Mouse (Mus musculus) CH12.LX (cell line): ENCODE data around the gene Gdf7. TPM values are rescaled to one million over a fixed set of nuclear protein-coding genes. Genes with fewer than 3 reads are reported as not detected.

ENCODE experiments used
- DNase-seq: peaks from one replicate; pipeline ENCODE4 v3.0.0-alpha.2; 2013; ENCODE audit errors: extremely low read depth
- H3K27ac ChIP-seq: 2 replicates; pipeline ENCODE4 v1.5.1; 2012; ENCODE audit warnings: low read depth, mild to moderate bottlenecking, control low read depth, moderate library complexity; ENCODE audit not compliant: insufficient read depth
- H3K27me3 ChIP-seq: replicated peaks from 2 replicates; pipeline ENCODE3; 2012; ENCODE audit warnings: inconsistent platforms
- H3K36me3 ChIP-seq, 2 experiments: replicated peaks in 1 of 2; 2 replicates each; pipeline versions ENCODE3 to v1.6.1; 2012; ENCODE audit warnings: inconsistent platforms in 1 of 2, low read length in 1 of 2, mild to moderate bottlenecking in 1 of 2, mixed read lengths in 1 of 2, moderate library complexity in 1 of 2; ENCODE audit not compliant: control insufficient read depth in 1 of 2, insufficient read depth in 1 of 2
- H3K4me1 ChIP-seq, 2 experiments: 2 replicates each; pipeline ENCODE4 v1.6.1; 2012; ENCODE audit warnings: inconsistent platforms in 1 of 2, moderate library complexity in 1 of 2; ENCODE audit not compliant: insufficient read depth in 2 of 2, control insufficient read depth in 1 of 2
- H3K4me2 ChIP-seq: 2 replicates; pipeline ENCODE4 v1.6.1; 2012; ENCODE audit warnings: low read depth, mild to moderate bottlenecking, control low read depth; ENCODE audit not compliant: poor library complexity, insufficient read depth, severe bottlenecking
- H3K4me3 ChIP-seq, 3 experiments: fragments of 150-350 bp in 1 of 3; sonication (generic) in 1 of 3; replicated peaks in 1 of 3; 2 replicates each; pipeline versions ENCODE3 to v1.5.1; 2011 to 2012; ENCODE audit warnings: low read depth in 2 of 3, low read length in 2 of 3, mild to moderate bottlenecking in 2 of 3, moderate library complexity in 2 of 3, control low read depth in 1 of 3, improper control_type of control experiment in 1 of 3, inconsistent platforms in 1 of 3, mixed read lengths in 1 of 3; ENCODE audit not compliant: poor library complexity in 1 of 3
- H3K79me2 ChIP-seq: replicated peaks from 2 replicates; pipeline ENCODE4 v1.6.1; 2012; ENCODE audit warnings: mild to moderate bottlenecking, moderate library complexity; ENCODE audit not compliant: control insufficient read depth, poor library complexity, insufficient read depth, severe bottlenecking; ENCODE audit errors: extremely low read depth
- H3K9ac ChIP-seq: 2 replicates; pipeline ENCODE4 v1.6.1; 2012; ENCODE audit warnings: low read depth, mild to moderate bottlenecking, control low read depth, moderate library complexity; ENCODE audit not compliant: insufficient read depth
- H3K9me3 ChIP-seq: replicated peaks from 2 replicates; pipeline ENCODE3; 2012; ENCODE audit warnings: low read length, inconsistent platforms, mixed read lengths
- BHLHE40 ChIP-seq: IDR thresholded peaks from 2 replicates; pipeline ENCODE4 v1.6.1; 2011; ENCODE audit warnings: mild to moderate bottlenecking, low read depth, low read length, improper control_type of control experiment
- CHD1 ChIP-seq: IDR thresholded peaks from 2 replicates; pipeline ENCODE4 v1.6.1; 2012; ENCODE audit warnings: low read depth, low read length, improper control_type of control experiment, inconsistent platforms
- CHD2 ChIP-seq: IDR thresholded peaks from 2 replicates; pipeline ENCODE4 v1.6.1; 2011; ENCODE audit warnings: low read length, improper control_type of control experiment
- CTCF ChIP-seq, 2 experiments: IDR thresholded peaks in 1 of 2; conservative IDR thresholded peaks in 1 of 2; 2 replicates each; pipeline ENCODE4 v1.5.1; 2011 to 2012; ENCODE audit warnings: low read depth in 2 of 2, low read length in 2 of 2, improper control_type of control experiment in 1 of 2, inconsistent platforms in 1 of 2, mild to moderate bottlenecking in 1 of 2, moderate library complexity in 1 of 2
- ELF1 ChIP-seq: IDR thresholded peaks from 2 replicates; pipeline ENCODE4 v1.6.1; 2014; ENCODE audit warnings: low read depth, mild to moderate bottlenecking, inconsistent platforms, low read length, improper control_type of control experiment
- ETS1 ChIP-seq: conservative IDR thresholded peaks from 2 replicates; pipeline ENCODE4 v1.6.1; 2012; ENCODE audit warnings: low read depth, mild to moderate bottlenecking, inconsistent platforms, low read length, improper control_type of control experiment, moderate library complexity
- JUN ChIP-seq: IDR thresholded peaks from 2 replicates; pipeline ENCODE4 v1.6.1; 2011; ENCODE audit warnings: low read depth, mild to moderate bottlenecking, low read length, improper control_type of control experiment, moderate library complexity; ENCODE audit not compliant: insufficient read depth
- KAT2A ChIP-seq: IDR thresholded peaks from 2 replicates; pipeline ENCODE4 v1.6.1; 2012; ENCODE audit warnings: low read length, improper control_type of control experiment, inconsistent platforms; ENCODE audit not compliant: insufficient replicate concordance
- MAFK ChIP-seq: IDR thresholded peaks from 2 replicates; pipeline ENCODE4 v1.6.1; 2011; ENCODE audit warnings: low read length, improper control_type of control experiment; ENCODE audit not compliant: insufficient replicate concordance
- MAZ ChIP-seq: IDR thresholded peaks from 2 replicates; pipeline ENCODE4 v1.6.1; 2012; ENCODE audit warnings: low read depth, mild to moderate bottlenecking, inconsistent platforms, low read length, improper control_type of control experiment, moderate library complexity
- NELFE ChIP-seq: IDR thresholded peaks from 2 replicates; pipeline ENCODE4 v1.6.1; 2011; ENCODE audit warnings: low read depth, low read length, improper control_type of control experiment
- NRF1 ChIP-seq: IDR thresholded peaks from 2 replicates; pipeline ENCODE4 v1.6.1; 2014; ENCODE audit warnings: low read depth, mild to moderate bottlenecking, inconsistent platforms, low read length, improper control_type of control experiment, moderate library complexity
- PAX5 ChIP-seq: IDR thresholded peaks from 2 replicates; pipeline ENCODE4 v1.6.1; 2012; ENCODE audit warnings: low read length, inconsistent platforms, mixed read lengths
- POLR2A ChIP-seq: IDR thresholded peaks from 2 replicates; pipeline ENCODE4 v1.6.1; 2011; ENCODE audit warnings: low read depth, mild to moderate bottlenecking, improper control_type of control experiment, low read length
- RAD21 ChIP-seq: IDR thresholded peaks from 2 replicates; pipeline ENCODE4 v1.6.1; 2011; ENCODE audit warnings: low read depth, mild to moderate bottlenecking, low read length, improper control_type of control experiment, moderate library complexity
- RCOR1 ChIP-seq: conservative IDR thresholded peaks from 2 replicates; pipeline ENCODE4 v1.6.1; 2012; ENCODE audit warnings: low read depth, mild to moderate bottlenecking, inconsistent platforms, low read length, improper control_type of control experiment
- SMC3 ChIP-seq: IDR thresholded peaks from 2 replicates; pipeline ENCODE4 v1.6.1; 2011; ENCODE audit warnings: low read depth, low read length, improper control_type of control experiment
- TCF12 ChIP-seq: IDR thresholded peaks from 2 replicates; pipeline ENCODE4 v1.6.1; 2014; ENCODE audit warnings: low read depth, mild to moderate bottlenecking, inconsistent platforms, low read length, improper control_type of control experiment
- USF1 ChIP-seq: IDR thresholded peaks from 2 replicates; pipeline ENCODE4 v1.6.1; 2014; ENCODE audit warnings: low read depth, mild to moderate bottlenecking, inconsistent platforms, low read length, improper control_type of control experiment
- ZC3H11A ChIP-seq: IDR thresholded peaks from 2 replicates; pipeline ENCODE4 v1.6.1; 2012; ENCODE audit warnings: low read depth, mild to moderate bottlenecking, inconsistent platforms, low read length, improper control_type of control experiment
- ZKSCAN1 ChIP-seq: IDR thresholded peaks from 2 replicates; pipeline ENCODE4 v1.6.1; 2012; ENCODE audit warnings: low read depth, inconsistent platforms, low read length, improper control_type of control experiment, borderline replicate concordance
- ZMIZ1 ChIP-seq: IDR thresholded peaks from 2 replicates; pipeline ENCODE4 v1.6.1; 2012; ENCODE audit warnings: low read depth, mild to moderate bottlenecking, inconsistent platforms, low read length, improper control_type of control experiment
- dilution Hi-C: fragments of 300-500 bp; cut with MboI; formaldehyde crosslinking; loops from 2 replicates; pipeline ENCODE4 v1.14.3; 2020; ENCODE audit warnings: low sequenced_read_pairs; ENCODE audit not compliant: extremely low pct_unique_long_range_greater_than_20kb, extremely low pct_ligation_motif_present
- in situ Hi-C: fragments of 300-500 bp; cut with MboI; formaldehyde crosslinking; loops from 3 replicates; pipeline ENCODE4 v1.14.3; 2019; ENCODE audit warnings: low sequenced_read_pairs, low pct_ligation_motif_present, low pct_unique_long_range_greater_than_20kb, mixed read lengths
- polyA plus RNA-seq: library from polyadenylated mRNA; unstranded; fragments of >175 nt; gene quantifications from 2 replicates; pipeline ENCODE4 v1.2.1, GENCODE M21; 2012; ENCODE audit warnings: low read depth; ENCODE audit not compliant: insufficient read length
- total RNA-seq, 2 experiments: library from RNA; depleted of rRNA; stranded (reverse); fragments of 300-350 nt in 1 of 2; fragments of >200 nt in 1 of 2; gene quantifications; 2 replicates each; pipeline ENCODE4 v1.2.3; 2012 to 2014

Gene Gdf7
- total and polyA plus RNA-seq, 3 experiments, result not detected

DNA sequence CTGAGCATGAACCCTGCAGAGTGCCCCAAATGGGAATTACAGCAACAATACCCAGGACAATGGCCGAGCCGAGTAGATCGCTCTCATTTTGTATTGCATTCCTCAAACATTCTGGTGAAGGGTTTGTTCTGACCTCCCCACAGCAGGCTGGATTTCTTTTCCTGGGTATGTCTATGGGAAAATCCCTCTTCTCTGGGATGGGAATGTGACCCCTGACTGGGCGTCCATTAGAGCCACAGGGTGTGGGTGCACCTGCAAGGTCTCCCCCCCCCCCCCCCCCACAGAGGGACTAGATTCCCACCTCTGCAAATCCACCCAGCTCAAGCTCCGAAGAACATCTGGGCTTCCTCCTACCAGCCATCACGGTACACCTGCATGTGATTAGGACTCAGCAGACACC, 12.7 kb downstream of the Gdf7 start:
- DNase-seq, result no peak
- no peaks in the 10 kb centered on the region for H3K27me3 ChIP-seq

DNA sequence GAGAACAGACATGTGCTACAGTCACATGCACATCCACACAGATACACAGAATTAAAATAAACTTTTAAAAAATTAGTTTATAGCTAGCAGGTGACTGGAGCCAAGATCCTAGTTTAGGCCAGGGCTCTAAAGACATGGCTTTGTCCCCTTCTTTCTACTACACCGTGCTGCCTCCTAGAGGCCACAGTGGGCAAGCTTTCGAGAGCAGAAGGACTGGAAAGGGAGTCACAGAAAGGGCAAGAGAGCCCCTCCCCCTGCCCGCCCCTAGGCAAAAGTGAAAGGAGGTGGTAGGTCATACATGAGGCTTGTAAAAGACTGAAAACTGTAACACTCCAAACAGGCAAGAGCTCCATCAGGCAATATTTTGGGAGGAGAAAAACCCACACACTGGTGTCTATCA, 13.8 kb downstream of the Gdf7 start:
- peak; percentile 57 for DNase-seq
- H3K4me2 ChIP-seq, result no peak overlapping the region
- peaks cover 3 to 46% of the 10 kb centered on the region in 2 experiments for H3K36me3 ChIP-seq
- in situ Hi-C loops (loop anchor here (10.0 kb wide), 1 partner anchor 233 kb away; no protein-coding TSS in a partner anchor), dilution Hi-C loops (no loop called here)
- H3K27me3 ChIP-seq, result no peaks in the 10 kb centered on the region
- no peak overlapping the region for H3K9ac ChIP-seq
- no peak overlapping the region for H3K27ac ChIP-seq
- H3K4me3 ChIP-seq, result no peak overlapping the region
- H3K4me1 ChIP-seq, result peaks cover 0 to 5% of the 10 kb centered on the region in 2 experiments; a peak in 1 of 4 replicates
- TF ChIP-seq RAD21 (peak; percentile 39), KAT2A (no peak), ZMIZ1 (no peak), CTCF (conservative IDR thresholded peaks at IDR 0.05 in 1 of 2, IDR thresholded peaks at IDR 0.05 in 1 of 2; ENCODE audit: low read depth in 2 of 2, low read length in 2 of 2) (peak in 1 of 2 experiments; percentile 53; a peak in 2 of 4 replicates), SMC3 (0 out of 2 replicates have a peak, but pooled peaks have one; percentile 21)
- TF ChIP-seq, all 38 proteins: peak for 3
- no peaks in the 10 kb centered on the region for H3K9me3 ChIP-seq
- no peaks in the 10 kb centered on the region for H3K79me2 ChIP-seq

More for the DNA sequence above, 12.7 kb downstream of the Gdf7 start:
- Histone ChIP-seq H3K4me3 (no peak overlapping the region), H3K79me2 (no peaks in the 10 kb centered on the region), H3K9ac (no peak overlapping the region), H3K4me1 (peaks cover 0 to 14% of the 10 kb centered on the region in 2 experiments; a peak in 2 of 4 replicates), H3K27ac (no peak overlapping the region), H3K4me2 (no peak overlapping the region), H3K9me3 (no peaks in the 10 kb centered on the region), H3K36me3 (peaks cover 0 to 36% of the 10 kb centered on the region in 2 experiments)
- in situ Hi-C loops, result loop anchor here (10.0 kb wide), 1 partner anchor 234 kb away; no protein-coding TSS in a partner anchor
- TF ChIP-seq JUN (no peak), ZKSCAN1 (no peak), NELFE (no peak), RCOR1 (no peak), ETS1 (no peak), CHD1 (no peak), ELF1 (no peak), MAFK (no peak), BHLHE40 (no peak), USF1 (no peak), POLR2A (no peak), PAX5 (no peak), CHD2 (no peak), ZC3H11A (no peak), MAZ (no peak), TCF12 (no peak), NRF1 (no peak), SMC3 (no peak)
- dilution Hi-C loops, result no loop called here
